Mouse (Mus musculus): ENCODE measurements around the gene Rab31. TPM values are rescaled to one million over a fixed set of nuclear protein-coding genes. Genes with fewer than 3 reads are reported as not detected.
A peak's percentile ranks its signal among the peaks of the same experiment; 100 is the strongest.

The Rab31 gene
- total RNA-seq, 1 experiment, result 22.8 TPM

DNA sequence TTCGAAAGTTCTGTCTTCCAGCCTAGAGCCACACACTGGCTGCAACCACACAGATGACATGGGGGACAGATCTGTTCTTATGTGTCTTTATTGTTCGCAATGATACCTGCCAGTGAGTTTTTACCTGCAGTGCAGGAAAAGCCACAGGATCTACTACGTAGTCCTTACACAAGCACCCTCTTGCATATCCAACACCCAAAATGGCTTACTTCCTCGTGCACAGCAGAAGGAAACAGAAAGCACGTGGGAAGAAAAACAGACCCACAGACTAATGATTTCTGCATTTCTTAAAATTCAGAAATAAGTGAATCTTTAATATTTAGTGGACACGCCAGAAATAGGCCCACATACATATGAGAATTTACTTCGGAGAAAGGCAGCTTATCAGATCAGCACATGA lies 22.7 kb downstream of the Rab31 start:
- Histone ChIP-seq H3K9me3 (ENCODE audit: control insufficient read depth, insufficient read depth, low read depth, low read length) (no peaks in the 10 kb centered on the region), H3K4me1 (ENCODE audit: control insufficient read depth in 2 of 2, insufficient read depth in 2 of 2, low read length in 2 of 2, poor library complexity in 1 of 2) (peaks cover 5 to 10% of the 10 kb centered on the region in 2 experiments; a peak in 2 of 4 replicates), H3K36me3 (ENCODE audit: control insufficient read depth, insufficient read depth, low read length, poor library complexity, severe bottlenecking) (no peaks in the 10 kb centered on the region), H3K27ac (ENCODE audit: insufficient read depth, low read depth, low read length, poor library complexity, severe bottlenecking) (no peak overlapping the region), H3K4me3 (ENCODE audit: insufficient read depth in 1 of 2, low read depth in 1 of 2, low read length in 2 of 2, poor library complexity in 1 of 2, severe bottlenecking in 1 of 2) (no peak overlapping the region), H3K9ac (ENCODE audit: insufficient read depth, low read depth, low read length, poor library complexity, severe bottlenecking) (no peak overlapping the region)
- no peak for TF ChIP-seq ZC3H11A (IDR thresholded peaks at IDR 0.05; ENCODE audit: borderline replicate concordance, low read depth, low read length)
- TF ChIP-seq ZNF384 (IDR thresholded peaks at IDR 0.05; ENCODE audit: low read depth, low read length), result no peak
- no peak for TF ChIP-seq CHD2 (IDR thresholded peaks at IDR 0.05; ENCODE audit: low read depth, low read length)
- no peak for TF ChIP-seq HCFC1 (IDR thresholded peaks at IDR 0.05; ENCODE audit: borderline replicate concordance, insufficient read depth, low read length)
- TF ChIP-seq MAFK (IDR thresholded peaks at IDR 0.05; ENCODE audit: insufficient read depth, low read depth, low read length), result no peak
- DNase-seq (ENCODE audit: low read depth, low spot score), result no peak
- in situ Hi-C loops (cut with MboI; ENCODE audit: low sequenced_read_pairs in 2 of 2, unreplicated experiment in 2 of 2), result no loop called here

DNA sequence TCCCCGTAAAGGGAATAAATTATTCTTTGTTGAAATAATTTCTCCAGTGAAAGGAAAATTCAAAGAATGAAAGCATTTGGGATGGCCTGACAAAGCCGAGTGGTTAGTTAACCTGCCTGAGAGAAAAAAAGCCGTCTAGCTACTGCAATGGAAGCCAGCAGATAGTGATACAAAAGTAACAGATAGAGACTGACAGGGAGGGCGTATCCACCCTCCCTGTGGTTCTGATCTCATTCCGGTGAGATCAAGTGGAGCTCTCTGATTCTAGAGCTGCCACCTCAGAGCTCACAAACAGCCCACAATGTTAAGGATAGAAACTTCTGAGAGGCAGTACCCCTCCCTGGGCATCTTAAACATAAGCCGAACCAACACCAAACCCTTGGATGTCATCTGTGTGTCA lies 23.6 kb downstream of the Rab31 start:
- Histone ChIP-seq H3K4me1 (ENCODE audit: control insufficient read depth in 2 of 2, insufficient read depth in 2 of 2, low read length in 2 of 2, poor library complexity in 1 of 2) (peaks cover 6 to 18% of the 10 kb centered on the region in 2 experiments; a peak in 3 of 4 replicates), H3K9me3 (ENCODE audit: control insufficient read depth, insufficient read depth, low read depth, low read length) (no peaks in the 10 kb centered on the region), H3K27ac (ENCODE audit: insufficient read depth, low read depth, low read length, poor library complexity, severe bottlenecking) (no peak overlapping the region), H3K36me3 (ENCODE audit: control insufficient read depth, insufficient read depth, low read length, poor library complexity, severe bottlenecking) (no peaks in the 10 kb centered on the region), H3K4me3 (ENCODE audit: insufficient read depth in 1 of 2, low read depth in 1 of 2, low read length in 2 of 2, poor library complexity in 1 of 2, severe bottlenecking in 1 of 2) (no peak overlapping the region), H3K9ac (ENCODE audit: insufficient read depth, low read depth, low read length, poor library complexity, severe bottlenecking) (no peak overlapping the region)
- TF ChIP-seq HCFC1 (IDR thresholded peaks at IDR 0.05; ENCODE audit: borderline replicate concordance, insufficient read depth, low read length) (no peak), ZNF384 (IDR thresholded peaks at IDR 0.05; ENCODE audit: low read depth, low read length) (no peak), MAFK (IDR thresholded peaks at IDR 0.05; ENCODE audit: insufficient read depth, low read depth, low read length) (no peak), ZC3H11A (IDR thresholded peaks at IDR 0.05; ENCODE audit: borderline replicate concordance, low read depth, low read length) (no peak), CHD2 (IDR thresholded peaks at IDR 0.05; ENCODE audit: low read depth, low read length) (no peak)
- no peak for DNase-seq (ENCODE audit: low read depth, low spot score)
- in situ Hi-C loops (cut with MboI; ENCODE audit: low sequenced_read_pairs in 2 of 2, unreplicated experiment in 2 of 2), result no loop called here

DNA sequence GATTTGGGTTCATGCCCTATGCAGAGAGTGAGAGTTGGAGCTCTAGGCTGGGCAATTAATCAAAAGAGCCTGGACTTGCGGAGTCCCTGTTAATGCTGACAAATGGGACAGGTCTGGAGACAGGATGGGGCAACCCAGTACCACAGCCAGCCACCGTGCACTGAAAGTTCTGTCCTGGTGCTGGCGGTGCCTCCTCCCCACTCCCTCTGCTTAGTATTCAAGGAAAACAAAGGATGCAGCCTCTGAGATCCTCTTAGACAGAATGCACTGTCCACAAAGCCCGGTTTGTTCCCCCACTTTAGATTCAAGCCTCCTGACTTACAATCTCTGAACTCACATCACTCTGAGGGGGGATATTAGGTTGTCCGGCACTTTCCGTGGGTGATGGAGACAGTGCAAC lies 26.2 kb downstream of the Rab31 start:
- in situ Hi-C loops (cut with MboI; ENCODE audit: low sequenced_read_pairs in 2 of 2, unreplicated experiment in 2 of 2), result no loop called here
- DNase-seq (ENCODE audit: low read depth, low spot score), result no peak
- no peak overlapping the region for H3K9ac ChIP-seq (ENCODE audit: insufficient read depth, low read depth, low read length, poor library complexity, severe bottlenecking)

DNA sequence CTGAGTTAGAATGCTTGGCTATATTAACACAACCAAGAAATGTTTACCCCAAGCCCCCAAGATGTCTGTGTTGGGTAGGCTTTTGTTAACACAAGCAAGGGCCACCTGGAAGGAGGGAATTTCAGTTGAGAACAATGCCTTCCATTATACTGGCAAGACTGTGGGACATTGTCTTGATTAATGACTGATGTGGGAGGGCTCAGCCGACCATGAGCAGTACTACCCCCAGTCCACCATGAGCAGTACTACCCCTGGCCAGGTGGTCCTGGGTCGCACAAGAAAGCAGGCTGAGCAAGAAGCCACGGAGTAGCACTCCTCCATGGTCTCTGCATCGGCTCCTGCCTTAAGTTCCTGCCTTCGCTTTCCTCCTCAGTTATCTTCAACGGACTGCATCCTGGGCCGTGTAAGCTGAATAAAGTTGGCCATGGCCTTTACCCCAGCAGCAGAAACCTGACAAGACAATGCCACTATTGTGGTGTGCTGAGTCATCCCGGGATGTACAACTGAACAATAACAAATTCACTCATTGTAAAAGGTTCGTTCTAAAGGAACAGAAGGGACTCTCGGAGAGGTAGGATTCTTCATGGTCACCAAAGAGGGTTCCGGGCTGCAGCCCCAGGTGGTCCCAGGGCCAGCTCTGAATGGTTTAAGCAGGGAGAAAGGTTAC lies 28.8 kb downstream of the Rab31 start:
- peak overlapping the region; percentile 54; the same call in 1 of the 2 replicates for H3K27ac ChIP-seq (ENCODE audit: insufficient read depth, low read depth, low read length, poor library complexity, severe bottlenecking)
- peak overlapping the region in 1 of 2 experiments; percentile 9; a peak in 1 of 4 replicates for H3K4me3 ChIP-seq (ENCODE audit: insufficient read depth in 1 of 2, low read depth in 1 of 2, low read length in 2 of 2, poor library complexity in 1 of 2, severe bottlenecking in 1 of 2)
- peaks cover 11 to 21% of the 10 kb centered on the region in 2 experiments for H3K4me1 ChIP-seq (ENCODE audit: control insufficient read depth in 2 of 2, insufficient read depth in 2 of 2, low read length in 2 of 2, poor library complexity in 1 of 2)
- H3K36me3 ChIP-seq (ENCODE audit: control insufficient read depth, insufficient read depth, low read length, poor library complexity, severe bottlenecking), result no peaks in the 10 kb centered on the region
- H3K9ac ChIP-seq (ENCODE audit: insufficient read depth, low read depth, low read length, poor library complexity, severe bottlenecking), result no peak overlapping the region
- no peak for DNase-seq (ENCODE audit: low read depth, low spot score)
- H3K9me3 ChIP-seq (ENCODE audit: control insufficient read depth, insufficient read depth, low read depth, low read length), result no peaks in the 10 kb centered on the region
- in situ Hi-C loops (cut with MboI; ENCODE audit: low sequenced_read_pairs in 2 of 2, unreplicated experiment in 2 of 2), result no loop called here
- TF ChIP-seq ZNF384 (IDR thresholded peaks at IDR 0.05; ENCODE audit: low read depth, low read length) (no peak), MAFK (IDR thresholded peaks at IDR 0.05; ENCODE audit: insufficient read depth, low read depth, low read length) (peak; percentile 76; the same call in 1 of the 2 replicates)

More for the DNA sequence above, 26.2 kb downstream of the Rab31 start:
- no peaks in the 10 kb centered on the region for H3K36me3 ChIP-seq (ENCODE audit: control insufficient read depth, insufficient read depth, low read length, poor library complexity, severe bottlenecking)
- peaks cover 11 to 21% of the 10 kb centered on the region in 2 experiments for H3K4me1 ChIP-seq (ENCODE audit: control insufficient read depth in 2 of 2, insufficient read depth in 2 of 2, low read length in 2 of 2, poor library complexity in 1 of 2)
- H3K9me3 ChIP-seq (ENCODE audit: control insufficient read depth, insufficient read depth, low read depth, low read length), result no peaks in the 10 kb centered on the region
- no peak overlapping the region for H3K4me3 ChIP-seq (ENCODE audit: insufficient read depth in 1 of 2, low read depth in 1 of 2, low read length in 2 of 2, poor library complexity in 1 of 2, severe bottlenecking in 1 of 2)
- TF ChIP-seq ZNF384 (IDR thresholded peaks at IDR 0.05; ENCODE audit: low read depth, low read length) (no peak), HCFC1 (IDR thresholded peaks at IDR 0.05; ENCODE audit: borderline replicate concordance, insufficient read depth, low read length) (no peak), CHD2 (IDR thresholded peaks at IDR 0.05; ENCODE audit: low read depth, low read length) (no peak), ZC3H11A (IDR thresholded peaks at IDR 0.05; ENCODE audit: borderline replicate concordance, low read depth, low read length) (no peak), MAFK (IDR thresholded peaks at IDR 0.05; ENCODE audit: insufficient read depth, low read depth, low read length) (no peak)
- no peak overlapping the region for H3K27ac ChIP-seq (ENCODE audit: insufficient read depth, low read depth, low read length, poor library complexity, severe bottlenecking)

All from ES-E14 (cell line).